Mouse (Mus musculus): ENCODE data around the gene Ncoa3. TPM values are rescaled to one million over a fixed set of nuclear protein-coding genes. Genes with fewer than 3 reads are reported as not detected.

The Ncoa3 gene
- polyA plus RNA-seq, 1 experiment: 25.2 TPM

DNA sequence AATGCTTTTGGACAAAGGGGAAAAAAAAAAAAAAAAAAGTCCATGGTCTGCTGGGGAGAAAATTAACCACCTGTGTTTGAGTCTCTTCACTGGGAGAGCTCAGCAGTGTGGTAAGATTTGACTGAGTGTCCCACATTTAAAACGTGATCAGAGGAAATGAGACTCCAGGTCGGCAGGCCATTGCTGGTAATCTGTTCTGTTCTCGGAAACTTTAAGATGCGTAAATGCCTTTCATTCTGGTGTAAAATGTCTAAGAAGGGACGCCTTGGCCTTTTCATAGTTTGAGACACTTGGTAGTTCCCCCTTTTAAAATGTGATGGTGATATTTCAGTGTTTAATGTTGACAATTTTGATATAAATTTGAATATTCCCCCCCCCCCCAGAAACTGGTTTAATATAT, 7.8 kb downstream of the Ncoa3 start:
- TF ChIP-seq CTCF (IDR thresholded peaks at IDR 0.05; ENCODE audit: control insufficient read depth, insufficient read depth, low read length) (no peak), POLR2A (IDR thresholded peaks at IDR 0.05; ENCODE audit: borderline replicate concordance, control insufficient read depth, low read depth, low read length) (no peak)
- peaks cover 4% of the 10 kb centered on the region for H3K4me1 ChIP-seq (ENCODE audit: control insufficient read depth, insufficient read depth, low read length)
- WGBS: 30% methylated on average over 5 of the region's 5 CpGs
- H3K27ac ChIP-seq (ENCODE audit: control insufficient read depth, insufficient read depth, low read depth, low read length, poor library complexity): no peak overlapping the region
- no peak overlapping the region for H3K4me3 ChIP-seq (replicated peaks; ENCODE audit: control insufficient read depth, low read depth, low read length)

- WGBS: 20% methylated on average over 5 of the region's 5 CpGs
- H3K4me3 ChIP-seq (replicated peaks; ENCODE audit: control insufficient read depth, low read depth, low read length): no peak overlapping the region
- H3K27ac ChIP-seq (ENCODE audit: control insufficient read depth, insufficient read depth, low read depth, low read length, poor library complexity): no peak overlapping the region
- TF ChIP-seq POLR2A (IDR thresholded peaks at IDR 0.05; ENCODE audit: borderline replicate concordance, control insufficient read depth, low read depth, low read length) (no peak), CTCF (IDR thresholded peaks at IDR 0.05; ENCODE audit: control insufficient read depth, insufficient read depth, low read length) (no peak)
- peaks cover 4% of the 10 kb centered on the region for H3K4me1 ChIP-seq (ENCODE audit: control insufficient read depth, insufficient read depth, low read length)
Observed at GRCm38 (mm10) chr2:166000769-166001168, 8.3 kb downstream of the Ncoa3 start.

GRCm38 (mm10) chr2:166001362-166001761, 8.9 kb downstream of the Ncoa3 start:
- H3K4me1 ChIP-seq (ENCODE audit: control insufficient read depth, insufficient read depth, low read length): peaks cover 4% of the 10 kb centered on the region
- WGBS: 47% methylated on average over 2 of the region's 2 CpGs

GRCm38 (mm10) chr2:166001768-166002167, 9.3 kb downstream of the Ncoa3 start:
- 58% methylated on average over 2 of the region's 2 CpGs for WGBS
- H3K4me1 ChIP-seq (ENCODE audit: control insufficient read depth, insufficient read depth, low read length): peaks cover 4% of the 10 kb centered on the region
- H3K27ac ChIP-seq (ENCODE audit: control insufficient read depth, insufficient read depth, low read depth, low read length, poor library complexity): no peak overlapping the region
- no peak overlapping the region for H3K4me3 ChIP-seq (replicated peaks; ENCODE audit: control insufficient read depth, low read depth, low read length)
- no peak for TF ChIP-seq POLR2A (IDR thresholded peaks at IDR 0.05; ENCODE audit: borderline replicate concordance, control insufficient read depth, low read depth, low read length)
- no peak for TF ChIP-seq CTCF (IDR thresholded peaks at IDR 0.05; ENCODE audit: control insufficient read depth, insufficient read depth, low read length)

More at GRCm38 (mm10) chr2:166001362-166001761, 8.9 kb downstream of the Ncoa3 start:
- H3K4me3 ChIP-seq (replicated peaks; ENCODE audit: control insufficient read depth, low read depth, low read length): no peak overlapping the region
- H3K27ac ChIP-seq (ENCODE audit: control insufficient read depth, insufficient read depth, low read depth, low read length, poor library complexity): no peak overlapping the region
- TF ChIP-seq CTCF (IDR thresholded peaks at IDR 0.05; ENCODE audit: control insufficient read depth, insufficient read depth, low read length) (no peak), POLR2A (IDR thresholded peaks at IDR 0.05; ENCODE audit: borderline replicate concordance, control insufficient read depth, low read depth, low read length) (no peak)

DNA sequence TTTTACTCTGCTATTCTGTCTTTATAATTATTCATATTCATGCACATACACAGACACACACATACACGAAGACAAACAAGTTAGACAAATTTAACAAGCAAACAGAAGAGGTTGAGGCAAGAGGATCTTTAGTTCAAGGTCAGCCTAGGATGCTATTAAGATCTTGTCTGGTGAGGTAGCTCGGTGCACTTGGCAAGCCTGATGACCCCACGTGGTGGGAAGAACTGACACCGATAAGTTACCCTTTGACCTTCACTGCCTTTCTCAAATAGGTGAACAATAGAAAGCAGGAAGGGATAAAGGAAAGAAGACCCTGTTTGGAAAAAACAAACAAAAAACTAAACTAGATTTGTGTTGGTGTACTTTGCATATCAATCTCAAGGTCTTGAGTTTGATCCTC, 10.0 kb downstream of the Ncoa3 start:
- WGBS: 82% methylated on average over 4 of the region's 4 CpGs
- Histone ChIP-seq H3K27ac (ENCODE audit: control insufficient read depth, insufficient read depth, low read depth, low read length, poor library complexity) (no peak overlapping the region), H3K4me3 (replicated peaks; ENCODE audit: control insufficient read depth, low read depth, low read length) (no peak overlapping the region), H3K4me1 (ENCODE audit: control insufficient read depth, insufficient read depth, low read length) (peaks cover 2% of the 10 kb centered on the region)
- TF ChIP-seq POLR2A (IDR thresholded peaks at IDR 0.05; ENCODE audit: borderline replicate concordance, control insufficient read depth, low read depth, low read length): no peak
- TF ChIP-seq CTCF (IDR thresholded peaks at IDR 0.05; ENCODE audit: control insufficient read depth, insufficient read depth, low read length): no peak

DNA sequence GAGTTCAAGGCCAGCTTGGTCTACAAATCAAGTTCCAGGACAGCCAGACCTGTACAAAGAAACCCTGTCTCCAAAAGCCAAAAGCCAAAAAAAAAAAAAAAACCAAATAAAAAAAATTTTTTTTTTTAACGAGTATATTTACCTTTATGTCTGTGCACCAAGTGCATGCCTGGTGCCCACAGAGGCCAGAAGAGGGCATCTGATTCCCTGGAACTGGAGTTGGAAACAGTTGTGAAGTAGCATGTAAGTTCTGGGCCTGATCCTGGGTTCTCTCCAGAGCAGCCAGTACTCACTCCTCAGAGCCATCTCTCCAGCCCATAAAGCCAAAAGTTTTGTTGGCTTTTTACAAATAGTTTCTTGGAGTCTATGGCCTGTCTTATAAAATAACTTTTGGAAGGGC, 10.6 kb downstream of the Ncoa3 start:
- WGBS: 36% methylated on average over 1 of the region's 1 CpGs
- peaks cover 2% of the 10 kb centered on the region for H3K4me1 ChIP-seq (ENCODE audit: control insufficient read depth, insufficient read depth, low read length)

GRCm38 (mm10) chr2:166007046-166007445, 14.6 kb downstream of the Ncoa3 start:
- TF ChIP-seq CTCF (IDR thresholded peaks at IDR 0.05; ENCODE audit: control insufficient read depth, insufficient read depth, low read length): no peak
- no peak for TF ChIP-seq POLR2A (IDR thresholded peaks at IDR 0.05; ENCODE audit: borderline replicate concordance, control insufficient read depth, low read depth, low read length)
- 82% methylated on average over 6 of the region's 6 CpGs for WGBS
- H3K27ac ChIP-seq (ENCODE audit: control insufficient read depth, insufficient read depth, low read depth, low read length, poor library complexity): no peak overlapping the region

More for the DNA sequence above, 10.6 kb downstream of the Ncoa3 start:
- Histone ChIP-seq H3K27ac (ENCODE audit: control insufficient read depth, insufficient read depth, low read depth, low read length, poor library complexity) (no peak overlapping the region), H3K4me3 (replicated peaks; ENCODE audit: control insufficient read depth, low read depth, low read length) (no peak overlapping the region)
- TF ChIP-seq POLR2A (IDR thresholded peaks at IDR 0.05; ENCODE audit: borderline replicate concordance, control insufficient read depth, low read depth, low read length): no peak
- TF ChIP-seq CTCF (IDR thresholded peaks at IDR 0.05; ENCODE audit: control insufficient read depth, insufficient read depth, low read length): no peak

DNA sequence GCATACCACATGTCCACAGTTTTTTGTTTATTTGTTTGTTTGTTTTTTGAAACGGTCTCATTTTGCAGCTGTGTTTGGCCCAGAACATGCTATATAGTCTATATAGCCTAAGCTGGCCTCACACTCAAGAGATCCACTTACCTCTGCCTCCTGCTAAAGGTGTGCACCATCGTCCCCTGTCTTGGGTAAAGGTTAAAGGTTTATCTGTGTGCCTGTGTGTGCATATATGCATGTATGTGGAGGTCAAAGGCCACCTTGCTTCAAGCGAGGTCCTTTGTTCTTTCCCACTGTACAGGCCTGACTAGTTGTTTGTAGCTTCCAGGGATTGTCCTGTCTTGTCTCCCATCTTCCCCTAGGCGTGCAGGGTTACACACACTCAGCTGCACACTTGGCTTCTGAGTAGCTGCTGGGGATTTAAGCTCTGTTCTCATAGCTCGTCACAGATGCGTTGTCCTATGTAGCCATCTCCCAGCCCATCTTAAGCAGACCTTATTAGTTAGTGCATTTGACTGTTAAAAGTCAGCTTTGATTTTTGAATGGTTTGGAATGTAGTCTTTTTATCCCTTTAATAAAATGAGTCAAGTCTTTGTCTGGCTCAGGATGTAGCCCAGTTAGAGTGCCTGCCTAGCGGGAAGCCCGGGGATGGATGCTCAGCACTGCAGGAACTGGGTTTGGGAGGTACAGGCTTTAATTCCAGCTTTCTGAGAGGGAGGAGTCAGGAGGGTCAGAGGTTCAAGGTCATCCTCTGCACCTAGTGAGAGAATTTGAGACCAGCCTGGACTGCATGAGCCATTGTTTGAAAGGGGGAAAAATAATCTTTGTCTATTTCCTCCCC, 16.3 kb downstream of the Ncoa3 start:
- 84% methylated on average over 8 of the region's 8 CpGs for WGBS
- H3K4me1 ChIP-seq (ENCODE audit: control insufficient read depth, insufficient read depth, low read length): peaks cover 7% of the 10 kb centered on the region

More at GRCm38 (mm10) chr2:166007046-166007445, 14.6 kb downstream of the Ncoa3 start:
- Histone ChIP-seq H3K4me1 (ENCODE audit: control insufficient read depth, insufficient read depth, low read length) (peaks cover 5% of the 10 kb centered on the region), H3K4me3 (replicated peaks; ENCODE audit: control insufficient read depth, low read depth, low read length) (no peak overlapping the region)

More for the DNA sequence above, 16.3 kb downstream of the Ncoa3 start:
- H3K4me3 ChIP-seq (replicated peaks; ENCODE audit: control insufficient read depth, low read depth, low read length): no peak overlapping the region
- no peak overlapping the region for H3K27ac ChIP-seq (ENCODE audit: control insufficient read depth, insufficient read depth, low read depth, low read length, poor library complexity)
- TF ChIP-seq CTCF (IDR thresholded peaks at IDR 0.05; ENCODE audit: control insufficient read depth, insufficient read depth, low read length) (no peak), POLR2A (IDR thresholded peaks at IDR 0.05; ENCODE audit: borderline replicate concordance, control insufficient read depth, low read depth, low read length) (no peak)
